In the genomic region with DNA sequence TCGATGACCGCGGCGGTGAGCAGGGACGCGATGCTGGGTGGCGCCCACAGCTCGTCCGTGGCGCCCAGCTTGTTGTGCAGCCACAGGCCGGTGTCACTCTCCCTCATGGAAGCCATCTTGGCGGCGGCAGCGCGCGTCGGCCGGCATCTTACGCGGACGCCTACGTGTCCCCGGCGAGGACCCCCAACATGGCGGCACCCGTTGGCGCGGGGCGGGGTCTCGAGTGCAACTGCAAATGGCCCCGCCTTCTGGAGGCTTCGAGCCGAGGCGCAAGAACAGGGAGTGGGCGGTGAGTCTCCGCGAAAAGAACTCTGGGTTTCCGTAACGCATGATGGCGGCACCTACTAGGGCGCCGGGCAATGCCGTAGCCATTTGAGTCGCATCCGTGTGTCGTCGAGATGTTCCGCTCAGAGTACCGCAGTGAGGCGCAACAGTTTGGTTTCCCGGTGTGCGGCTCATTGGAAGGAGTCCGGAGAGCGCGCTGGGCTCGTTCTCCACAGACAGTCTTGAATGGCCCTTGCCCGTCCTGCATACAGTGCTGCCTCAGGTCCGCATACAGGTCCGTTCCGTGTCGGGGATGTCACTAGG, we compare ENCODE assay signal across 8 mouse cellular contexts. TPM values are rescaled to one million over a fixed set of nuclear protein-coding genes. Genes with fewer than 3 reads are reported as not detected.
A peak's percentile ranks its signal among the peaks of the same experiment; 100 is the strongest.
DNase-seq lines count a peak whose midpoint lies in the region; ATAC-seq and TF ChIP-seq lines count a peak whose summit lies in the region.

Nelfa (minus strand) TSS at position 294 of the 588 bp plus-strand sequence.

- peak within 1 kb of the TSS; percentile 99 for H3K4me3 ChIP-seq in G1E (ENCODE audit: low read depth, low read length)
- H3K4me3 ChIP-seq in forebrain, embryonic 16.5 days (replicated peaks; ENCODE audit: low read length), result peak within 1 kb of the TSS; percentile 96
- peak within 1 kb of the TSS; percentile 84 for H3K4me3 ChIP-seq in layer of hippocampus, adult 2 months
- H3K4me3 ChIP-seq in lung, embryonic 14.5 days (ENCODE audit: low read depth, low read length), result peak within 1 kb of the TSS; percentile 89
- peak within 1 kb of the TSS; percentile 75 for H3K4me3 ChIP-seq in olfactory bulb, adult 2 months (ENCODE audit: insufficient read depth, low read depth, low read length)
- peak within 1 kb of the TSS; percentile 94 for H3K4me3 ChIP-seq in thymus, adult 2 months (ENCODE audit: control insufficient read depth, insufficient read depth, low read length)

- peaks cover 43% of the 10 kb centered on the region for H3K4me1 ChIP-seq in G1E (ENCODE audit: insufficient read depth, low read depth, low read length)
- peaks cover 25% of the 10 kb centered on the region for H3K4me1 ChIP-seq in forebrain, embryonic 16.5 days (replicated peaks; ENCODE audit: control insufficient read depth, insufficient read depth, low read length)
- peaks cover 10% of the 10 kb centered on the region for H3K4me1 ChIP-seq in lung, embryonic 14.5 days (ENCODE audit: insufficient read depth)
- no peaks in the 10 kb centered on the region for H3K4me1 ChIP-seq in olfactory bulb, adult 2 months (ENCODE audit: control insufficient read depth, insufficient read depth, low read length)
- peaks cover 7% of the 10 kb centered on the region for H3K4me1 ChIP-seq in thymus, adult 2 months (replicated peaks; ENCODE audit: control insufficient read depth, insufficient read depth, low read length)

- TF ChIP-seq CTCF in G1E (IDR thresholded peaks at IDR 0.05; ENCODE audit: low read depth, low read length), result no peak
- peak; percentile 20; the same call in 1 of the 2 replicates for TF ChIP-seq CTCF in layer of hippocampus, adult 2 months (conservative IDR thresholded peaks at IDR 0.05)
- no peak; the same call in 1 of the 2 replicates for TF ChIP-seq CTCF in lung, embryonic 14.5 days (IDR thresholded peaks at IDR 0.05; ENCODE audit: low read depth)
- TF ChIP-seq CTCF in olfactory bulb, adult 2 months (IDR thresholded peaks at IDR 0.05; ENCODE audit: insufficient read depth, low read depth, low read length), result 0 out of 2 replicates have a peak, but pooled peaks have one; percentile 10
- no peak for TF ChIP-seq CTCF in thymus, adult 2 months (IDR thresholded peaks at IDR 0.05; ENCODE audit: borderline replicate concordance, control insufficient read depth, extremely low read depth, insufficient read depth, low read length, poor library complexity)

- peak within 1 kb of the TSS; percentile 89 for H3K9ac ChIP-seq in forebrain, embryonic 16.5 days (replicated peaks; ENCODE audit: low read depth, low read length)
- H3K9ac ChIP-seq in lung, embryonic 14.5 days, result peak within 1 kb of the TSS; percentile 90

- H3K36me3 ChIP-seq in G1E (replicated peaks), result peaks cover 44% of the 10 kb centered on the region
- no peaks in the 10 kb centered on the region; the same call in 1 of the 2 replicates for H3K36me3 ChIP-seq in forebrain, embryonic 16.5 days (ENCODE audit: control insufficient read depth, insufficient read depth)
- peaks cover 5% of the 10 kb centered on the region; the same call in 1 of the 2 replicates for H3K36me3 ChIP-seq in lung, embryonic 14.5 days (ENCODE audit: insufficient read depth)
- H3K36me3 ChIP-seq in thymus, adult 2 months (ENCODE audit: control insufficient read depth, insufficient read depth, low read length), result no peaks in the 10 kb centered on the region

- under 1% methylated on average over 61 of the region's 61 CpGs for WGBS in forebrain, embryonic 16.5 days
- under 1% methylated on average over 61 of the region's 61 CpGs for WGBS in lung, embryonic 14.5 days
- under 1% methylated on average over 60 of the region's 61 CpGs for WGBS in olfactory bulb, adult 2 months
- WGBS in thymus, adult 2 months, result under 1% methylated on average over 61 of the region's 61 CpGs

- peak within 1 kb of the TSS; percentile 95 for H3K27ac ChIP-seq in forebrain, embryonic 16.5 days (ENCODE audit: low read length)
- H3K27ac ChIP-seq in layer of hippocampus, adult 2 months, result peak within 1 kb of the TSS; percentile 97
- H3K27ac ChIP-seq in lung, embryonic 14.5 days (ENCODE audit: low read depth), result peak within 1 kb of the TSS; percentile 93
- H3K27ac ChIP-seq in olfactory bulb, adult 2 months (ENCODE audit: insufficient read depth, low read depth, low read length), result peak within 1 kb of the TSS; percentile 68
- H3K27ac ChIP-seq in thymus, adult 2 months (ENCODE audit: control insufficient read depth, insufficient read depth, low read length), result peak within 1 kb of the TSS; percentile 64

- peaks cover 11% of the 10 kb centered on the region for H3K9me3 ChIP-seq in G1E (replicated peaks)
- no peaks in the 10 kb centered on the region for H3K9me3 ChIP-seq in forebrain, embryonic 16.5 days (ENCODE audit: control insufficient read depth, low read length)
- H3K9me3 ChIP-seq in lung, embryonic 14.5 days (ENCODE audit: low read depth, low read length), result peaks cover 5% of the 10 kb centered on the region; the same call in 1 of the 2 replicates

- H3K27me3 ChIP-seq in G1E (ENCODE audit: insufficient read depth, low read length), result no peaks in the 10 kb centered on the region
- H3K27me3 ChIP-seq in forebrain, embryonic 16.5 days (replicated peaks; ENCODE audit: control insufficient read depth, insufficient read depth, low read length), result no peaks in the 10 kb centered on the region
- H3K27me3 ChIP-seq in lung, embryonic 14.5 days (ENCODE audit: insufficient read depth, low read length), result no peaks in the 10 kb centered on the region
- no peaks in the 10 kb centered on the region for H3K27me3 ChIP-seq in thymus, adult 2 months (ENCODE audit: control insufficient read depth, insufficient read depth, low read length)

- TF ChIP-seq POLR2A in olfactory bulb, adult 2 months (IDR thresholded peaks at IDR 0.05; ENCODE audit: insufficient read depth, low read depth, low read length), result peak; percentile 67; the same call in 1 of the 2 replicates
- peak; percentile 55; the same call in 1 of the 2 replicates for TF ChIP-seq POLR2A in thymus, adult 2 months (IDR thresholded peaks at IDR 0.05; ENCODE audit: control insufficient read depth, extremely low read depth, insufficient read depth, low read length, poor library complexity)

- intact Hi-C loops in heart, postnatal 36 days (cut with DNase I), result loop anchor here (5.0 to 10.0 kb wide), 6 partner anchors 114 to 729 kb away; partner anchors contain the start of genes Grk4, Letm1, Mxd4 and Nop14

- peak; percentile 87 for ATAC-seq in G1E (ENCODE audit: extremely low read depth, insufficient number of reproducible peaks, low FRiP score, poor library complexity, severe bottlenecking)
- ATAC-seq in forebrain, embryonic 16.5 days, result peak; percentile 98
- ATAC-seq in lung, embryonic 14.5 days (ENCODE audit: insufficient read depth), result peak; percentile 98

- peak within 1 kb of the TSS; percentile 66 for H3K4me2 ChIP-seq in forebrain, embryonic 16.5 days (ENCODE audit: low read length)
- H3K4me2 ChIP-seq in lung, embryonic 14.5 days, result peak within 1 kb of the TSS; percentile 87

- DNase-seq in G1E (ENCODE audit: low spot score), result peak; percentile 83
- DNase-seq in cerebellum, adult 18-20 months, result peak; percentile 98 to 99
- peak; percentile 96 to 98 for DNase-seq in heart, postnatal 36 days
- DNase-seq in layer of hippocampus, adult 2 months (ENCODE audit: low spot score in 2 of 2), result peak; percentile 99 to 100
- DNase-seq in lung, embryonic 14.5 days, result peak; percentile 100
- peak; percentile 97 for DNase-seq in thymus, adult 2 months

RNA-seq across cellular contexts. Expression of gene Nelfa, which starts in this region (rescaled TPM):
- 41.2 and 46.7 TPM in 2 replicates for total RNA-seq in G1E (2014; fragmentation: Nextera tagmentation)
- total RNA-seq in G1E (2017), result 26.9 and 28.7 TPM in 2 replicates
- polyA plus RNA-seq in G1E (2012), result 62.5 and 81.6 TPM in 2 replicates
- 45.3 and 47.5 TPM in 2 replicates for polyA plus RNA-seq in forebrain, embryonic 16.5 days (2015; fragmentation: Nextera tagmentation; extraction: Ambion mirVana)
- 10 to 100 TPM in 1 of 2 experiments, 1 to 10 TPM in 1; 9.8 to 10.1 TPM for total RNA-seq in heart, postnatal 36 days (2021)
- 10 to 100 TPM; 19.5 to 22.5 TPM for total RNA-seq in layer of hippocampus, adult 2 months (2021)
- polyA plus RNA-seq in lung, embryonic 14.5 days (2014; fragmentation: Nextera tagmentation; extraction: Ambion mirVana), result 63.4 and 64.0 TPM in 2 replicates
- polyA plus RNA-seq in olfactory bulb, adult 2 months (2012; ENCODE audit: insufficient read depth, insufficient read length, low replicate concordance, missing spikeins), result not detected in 2 replicates
- polyA plus RNA-seq in thymus, adult 2 months (2012; rRNA removed), result 85.1 and 100 TPM in 2 replicates

Comparison
In these comparisons a context has a peak if more than half of its experiments do, and no peak if none do; other contexts are left out.
1. Peak in every context shown above with its lines: DNase-seq, ATAC-seq, H3K4me3 ChIP-seq and H3K27ac ChIP-seq.
2. RNA of gene Nelfa (polyA plus RNA-seq): 85.1 to 100 TPM in thymus, adult 2 months, 62.5 to 81.6 TPM in G1E, 63.4 to 64.0 TPM in lung, embryonic 14.5 days and 45.3 to 47.5 TPM in forebrain, embryonic 16.5 days; not detected in olfactory bulb, adult 2 months; every median in the first group is over 10 times any median in the second.
3. CTCF ChIP-seq: peak in layer of hippocampus, adult 2 months (single experiment) and olfactory bulb, adult 2 months (single experiment); none in G1E (single experiment), lung, embryonic 14.5 days (single experiment) and thymus, adult 2 months (single experiment).